Mouse (Mus musculus): Measurements from ENCODE around the gene Mypop. TPM values are rescaled to one million over a fixed set of nuclear protein-coding genes. Genes with fewer than 3 reads are reported as not detected.

The Mypop gene
- polyA plus RNA-seq (2011; ENCODE audit: insufficient read depth, insufficient read length, low read depth, missing spikeins): 4.0 and 5.5 TPM in 2 replicates

DNA sequence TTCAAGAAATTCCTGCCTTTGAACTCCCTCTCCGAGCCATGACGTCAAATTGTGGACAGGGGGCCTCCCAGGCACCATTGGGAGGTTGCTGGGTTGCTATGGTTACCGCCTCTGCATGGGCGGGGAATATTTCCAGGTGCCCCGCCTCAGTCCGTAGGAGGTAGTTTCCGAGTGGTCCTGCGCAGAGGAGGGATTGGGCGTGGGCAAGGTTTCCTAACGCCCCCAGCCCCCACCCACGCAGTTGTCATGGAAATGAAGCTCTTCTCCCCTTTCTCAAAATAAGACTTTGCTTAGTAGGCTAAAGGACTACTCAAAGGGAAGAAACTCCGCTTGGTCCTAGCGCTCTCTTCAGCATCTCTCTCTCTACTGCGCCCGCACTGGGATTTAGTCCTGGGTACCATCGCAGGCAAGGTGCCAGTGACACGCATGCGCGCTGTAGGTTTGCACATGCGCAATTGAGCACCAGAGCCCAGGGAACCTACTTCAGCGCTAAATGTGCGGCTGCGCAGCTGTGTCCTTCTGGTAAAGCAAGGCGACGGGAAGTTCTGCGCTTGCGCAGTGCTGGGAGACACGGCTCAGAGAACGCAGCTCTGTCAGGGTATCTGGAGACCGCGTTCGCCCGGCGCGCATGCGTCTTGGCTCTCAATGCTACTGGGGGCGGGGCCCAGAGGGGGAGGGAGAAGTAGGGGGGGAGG is at the start of gene Mypop:
Gene Mypop, plus strand, starts transcription at position 645 of the 695 bp plus-strand sequence.
- TF ChIP-seq POLR2A (IDR thresholded peaks at IDR 0.05; ENCODE audit: insufficient read depth, low read length): no peak
- TF ChIP-seq EP300 (IDR thresholded peaks at IDR 0.05; ENCODE audit: insufficient read depth, low read depth, low read length): 0 out of 2 replicates have a peak, but pooled peaks have one; percentile 10
- H3K4me1 ChIP-seq (ENCODE audit: control insufficient read depth, insufficient read depth, low read length): no peaks in the 10 kb centered on the region
- H3K9me3 ChIP-seq (replicated peaks; ENCODE audit: control insufficient read depth, insufficient read depth, low read length, poor library complexity, severe bottlenecking): no peaks in the 10 kb centered on the region
- H3K27ac ChIP-seq (ENCODE audit: insufficient read depth, low read length): peak within 1 kb of the TSS; percentile 80
- H3K36me3 ChIP-seq (ENCODE audit: control insufficient read depth, insufficient read depth, low read length, poor library complexity, severe bottlenecking): no peaks in the 10 kb centered on the region
- peak within 1 kb of the TSS; percentile 47 for H3K9ac ChIP-seq (ENCODE audit: low read depth, poor library complexity, severe bottlenecking)
- H3K27me3 ChIP-seq (ENCODE audit: control insufficient read depth, insufficient read depth, low read length, poor library complexity, severe bottlenecking): no peaks in the 10 kb centered on the region
- H3K4me3 ChIP-seq (ENCODE audit: low read depth, low read length): peak within 1 kb of the TSS; percentile 70

- no peak overlapping the region for H3K27ac ChIP-seq (ENCODE audit: insufficient read depth, low read length)
- H3K9ac ChIP-seq (ENCODE audit: low read depth, poor library complexity, severe bottlenecking): no peak overlapping the region
- H3K4me3 ChIP-seq (ENCODE audit: low read depth, low read length): peak overlapping the region; percentile 21; the same call in 1 of the 2 replicates
- no peaks in the 10 kb centered on the region for H3K9me3 ChIP-seq (replicated peaks; ENCODE audit: control insufficient read depth, insufficient read depth, low read length, poor library complexity, severe bottlenecking)
- H3K4me1 ChIP-seq (ENCODE audit: control insufficient read depth, insufficient read depth, low read length): peaks cover 7% of the 10 kb centered on the region
- H3K27me3 ChIP-seq (ENCODE audit: control insufficient read depth, insufficient read depth, low read length, poor library complexity, severe bottlenecking): no peaks in the 10 kb centered on the region
- TF ChIP-seq CTCF (IDR thresholded peaks at IDR 0.05; ENCODE audit: low read depth, low read length) (no peak), EP300 (IDR thresholded peaks at IDR 0.05; ENCODE audit: insufficient read depth, low read depth, low read length) (peak; percentile 78), POLR2A (IDR thresholded peaks at IDR 0.05; ENCODE audit: insufficient read depth, low read length) (no peak)
- no peaks in the 10 kb centered on the region for H3K36me3 ChIP-seq (ENCODE audit: control insufficient read depth, insufficient read depth, low read length, poor library complexity, severe bottlenecking)
These were observed 48.7 kb upstream of the Mypop start for GRCm38 (mm10) chr7:18942376-18942775.

- no peaks in the 10 kb centered on the region for H3K27me3 ChIP-seq (ENCODE audit: control insufficient read depth, insufficient read depth, low read length, poor library complexity, severe bottlenecking)
- H3K4me3 ChIP-seq (ENCODE audit: low read depth, low read length): no peak overlapping the region
- TF ChIP-seq POLR2A (IDR thresholded peaks at IDR 0.05; ENCODE audit: insufficient read depth, low read length) (no peak), CTCF (IDR thresholded peaks at IDR 0.05; ENCODE audit: low read depth, low read length) (no peak), EP300 (IDR thresholded peaks at IDR 0.05; ENCODE audit: insufficient read depth, low read depth, low read length) (no peak)
- no peaks in the 10 kb centered on the region for H3K36me3 ChIP-seq (ENCODE audit: control insufficient read depth, insufficient read depth, low read length, poor library complexity, severe bottlenecking)
- H3K9ac ChIP-seq (ENCODE audit: low read depth, poor library complexity, severe bottlenecking): no peak overlapping the region
- H3K27ac ChIP-seq (ENCODE audit: insufficient read depth, low read length): no peak overlapping the region
- H3K9me3 ChIP-seq (replicated peaks; ENCODE audit: control insufficient read depth, insufficient read depth, low read length, poor library complexity, severe bottlenecking): no peaks in the 10 kb centered on the region
- H3K4me1 ChIP-seq (ENCODE audit: control insufficient read depth, insufficient read depth, low read length): peaks cover 7% of the 10 kb centered on the region
These were observed 48.2 kb upstream of the Mypop start for GRCm38 (mm10) chr7:18942815-18943214.

DNA sequence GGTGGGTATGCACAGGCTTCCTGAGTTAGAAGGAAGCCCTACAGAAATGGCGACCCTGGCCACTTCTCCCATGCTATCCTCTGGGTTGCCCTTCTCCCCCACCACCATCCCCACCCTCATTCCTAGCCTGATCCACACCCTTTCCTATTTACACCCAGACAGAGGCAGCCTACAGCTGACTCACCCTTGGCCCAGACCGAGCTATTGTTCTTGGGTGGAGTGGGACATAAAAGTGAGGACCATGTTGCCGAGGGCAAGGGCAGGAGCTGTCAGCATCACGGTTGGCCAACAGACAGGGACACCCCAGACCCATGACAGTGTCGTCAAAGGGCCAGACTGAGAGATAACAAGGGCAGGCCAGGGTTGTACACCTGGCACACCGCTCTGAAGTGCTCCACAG is 42.9 kb upstream of the Mypop start:
- H3K27ac ChIP-seq (ENCODE audit: insufficient read depth, low read length): peak overlapping the region; percentile 63
- no peak overlapping the region for H3K4me3 ChIP-seq (ENCODE audit: low read depth, low read length)
- H3K36me3 ChIP-seq (ENCODE audit: control insufficient read depth, insufficient read depth, low read length, poor library complexity, severe bottlenecking): no peaks in the 10 kb centered on the region
- peaks cover 12% of the 10 kb centered on the region for H3K4me1 ChIP-seq (ENCODE audit: control insufficient read depth, insufficient read depth, low read length)
- TF ChIP-seq POLR2A (IDR thresholded peaks at IDR 0.05; ENCODE audit: insufficient read depth, low read length): no peak
- TF ChIP-seq EP300 (IDR thresholded peaks at IDR 0.05; ENCODE audit: insufficient read depth, low read depth, low read length): peak; percentile 97
- H3K27me3 ChIP-seq (ENCODE audit: control insufficient read depth, insufficient read depth, low read length, poor library complexity, severe bottlenecking): no peaks in the 10 kb centered on the region
- H3K9me3 ChIP-seq (replicated peaks; ENCODE audit: control insufficient read depth, insufficient read depth, low read length, poor library complexity, severe bottlenecking): no peaks in the 10 kb centered on the region
- H3K9ac ChIP-seq (ENCODE audit: low read depth, poor library complexity, severe bottlenecking): no peak overlapping the region

GRCm38 (mm10) chr7:18949781-18950522 is 41.1 kb upstream of the Mypop start:
- Histone ChIP-seq H3K4me3 (ENCODE audit: low read depth, low read length) (no peak overlapping the region), H3K27ac (ENCODE audit: insufficient read depth, low read length) (no peak overlapping the region), H3K27me3 (ENCODE audit: control insufficient read depth, insufficient read depth, low read length, poor library complexity, severe bottlenecking) (no peaks in the 10 kb centered on the region), H3K4me1 (ENCODE audit: control insufficient read depth, insufficient read depth, low read length) (peaks cover 12% of the 10 kb centered on the region), H3K9me3 (replicated peaks; ENCODE audit: control insufficient read depth, insufficient read depth, low read length, poor library complexity, severe bottlenecking) (no peaks in the 10 kb centered on the region), H3K9ac (ENCODE audit: low read depth, poor library complexity, severe bottlenecking) (no peak overlapping the region), H3K36me3 (ENCODE audit: control insufficient read depth, insufficient read depth, low read length, poor library complexity, severe bottlenecking) (no peaks in the 10 kb centered on the region)
- TF ChIP-seq CTCF (IDR thresholded peaks at IDR 0.05; ENCODE audit: low read depth, low read length) (no peak), EP300 (IDR thresholded peaks at IDR 0.05; ENCODE audit: insufficient read depth, low read depth, low read length) (peak; percentile 74), POLR2A (IDR thresholded peaks at IDR 0.05; ENCODE audit: insufficient read depth, low read length) (no peak)
